Mouse (Mus musculus): ENCODE data around the gene Plekhh3. TPM values are rescaled to one million over a fixed set of nuclear protein-coding genes. Genes with fewer than 3 reads are reported as not detected.

Plekhh3 gene
- polyA plus RNA-seq, 1 experiment, result 2.3 TPM

GRCm38 (mm10) chr11:101188166-101188805 is 17.1 kb upstream of the Plekhh3 start:
- H3K4me3 ChIP-seq (replicated peaks), result no peak overlapping the region
- peaks cover 70% of the 10 kb centered on the region for H3K36me3 ChIP-seq (replicated peaks; ENCODE audit: low read length)

DNA sequence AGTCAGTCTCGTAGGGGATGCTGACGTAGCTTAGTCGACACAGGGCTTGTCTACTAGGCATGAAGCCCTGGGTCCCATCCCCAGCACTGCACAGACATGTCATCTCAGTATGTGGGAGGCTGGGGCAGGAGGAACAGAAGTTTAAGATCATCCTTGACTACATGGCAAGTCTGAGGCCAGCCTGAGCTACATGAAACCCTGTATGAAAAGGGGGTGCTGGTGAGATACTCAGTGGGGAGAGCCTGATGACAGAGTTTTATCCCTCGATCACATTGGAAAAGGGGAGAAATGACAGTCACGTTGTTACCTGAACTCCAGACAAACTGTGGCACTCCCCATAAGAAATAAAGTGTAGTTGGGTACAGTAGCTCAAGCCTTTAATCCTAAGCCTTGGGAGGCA is 16.4 kb upstream of the Plekhh3 start:
- H3K4me3 ChIP-seq (replicated peaks), result no peak overlapping the region
- H3K36me3 ChIP-seq (replicated peaks; ENCODE audit: low read length), result peaks cover 68% of the 10 kb centered on the region

More at GRCm38 (mm10) chr11:101188166-101188805, 17.1 kb upstream of the Plekhh3 start:
- Histone ChIP-seq H3K4me1 (peaks cover 97% of the 10 kb centered on the region), H3K27me3 (replicated peaks) (peaks cover 30% of the 10 kb centered on the region), H3K9me3 (0 out of 2 replicates have a peak, but pooled peaks cover 4% of the 10 kb centered on the region)
- TF ChIP-seq GATA1 (IDR thresholded peaks at IDR 0.05; ENCODE audit: borderline replicate concordance, low read length) (no peak), FLI1 (IDR thresholded peaks at IDR 0.05; ENCODE audit: low read length) (no peak)

DNA sequence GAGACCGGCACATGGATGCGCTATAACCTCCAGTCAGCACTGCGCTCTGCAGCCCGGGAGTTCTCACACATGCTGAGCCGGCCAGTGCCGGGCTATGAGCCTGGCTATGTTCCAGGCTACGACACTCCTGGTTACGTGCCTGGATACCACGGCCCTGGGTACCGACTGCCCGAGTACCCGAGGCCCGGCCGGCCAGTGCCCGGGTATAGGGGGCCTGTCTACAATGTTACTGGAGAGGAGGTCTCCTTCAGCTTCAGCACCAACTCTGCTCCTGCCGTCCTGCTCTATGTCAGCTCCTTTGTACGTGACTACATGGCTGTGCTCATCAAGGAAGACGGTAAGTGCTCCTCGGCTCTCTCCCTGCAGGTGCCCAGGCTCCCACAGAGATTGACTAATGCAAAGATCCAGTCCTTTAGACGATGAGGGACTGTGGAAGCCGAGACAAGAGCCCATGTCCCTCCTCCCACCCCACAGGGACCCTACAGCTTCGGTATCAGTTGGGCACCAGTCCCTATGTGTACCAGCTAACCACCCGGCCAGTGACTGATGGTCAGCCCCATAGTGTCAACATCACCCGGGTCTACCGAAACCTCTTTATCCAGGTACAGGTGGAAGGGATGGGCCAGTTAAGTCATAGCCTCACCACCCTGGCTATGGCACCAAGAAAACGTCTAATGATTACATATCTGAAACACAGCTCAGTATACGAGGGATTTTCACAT is 15.5 kb upstream of the Plekhh3 start:
- H3K4me3 ChIP-seq (replicated peaks), result no peak overlapping the region
- TF ChIP-seq GATA1 (IDR thresholded peaks at IDR 0.05; ENCODE audit: borderline replicate concordance, low read length) (no peak), FLI1 (IDR thresholded peaks at IDR 0.05; ENCODE audit: low read length) (no peak)
- H3K4me1 ChIP-seq, result peaks cover 96% of the 10 kb centered on the region
- peaks cover 62% of the 10 kb centered on the region for H3K36me3 ChIP-seq (replicated peaks; ENCODE audit: low read length)
- 0 out of 2 replicates have a peak, but pooled peaks cover 4% of the 10 kb centered on the region for H3K9me3 ChIP-seq
- H3K27me3 ChIP-seq (replicated peaks), result peaks cover 44% of the 10 kb centered on the region

More for the DNA sequence above, 16.4 kb upstream of the Plekhh3 start:
- TF ChIP-seq FLI1 (IDR thresholded peaks at IDR 0.05; ENCODE audit: low read length) (no peak), GATA1 (IDR thresholded peaks at IDR 0.05; ENCODE audit: borderline replicate concordance, low read length) (no peak)
- peaks cover 98% of the 10 kb centered on the region for H3K4me1 ChIP-seq
- peaks cover 36% of the 10 kb centered on the region for H3K27me3 ChIP-seq (replicated peaks)
- H3K9me3 ChIP-seq, result 0 out of 2 replicates have a peak, but pooled peaks cover 4% of the 10 kb centered on the region

- Histone ChIP-seq H3K4me3 (replicated peaks) (no peak overlapping the region), H3K4me1 (peaks cover 96% of the 10 kb centered on the region), H3K27me3 (replicated peaks) (peaks cover 52% of the 10 kb centered on the region), H3K9me3 (0 out of 2 replicates have a peak, but pooled peaks cover 4% of the 10 kb centered on the region), H3K36me3 (replicated peaks; ENCODE audit: low read length) (peaks cover 51% of the 10 kb centered on the region)
- TF ChIP-seq GATA1 (IDR thresholded peaks at IDR 0.05; ENCODE audit: borderline replicate concordance, low read length), result no peak
- TF ChIP-seq FLI1 (IDR thresholded peaks at IDR 0.05; ENCODE audit: low read length), result no peak
These were observed 14.3 kb upstream of the Plekhh3 start for GRCm38 (mm10) chr11:101185441-101185840.

- Histone ChIP-seq H3K9me3 (0 out of 2 replicates have a peak, but pooled peaks cover 4% of the 10 kb centered on the region), H3K4me1 (peaks cover 96% of the 10 kb centered on the region), H3K4me3 (replicated peaks) (no peak overlapping the region), H3K36me3 (replicated peaks; ENCODE audit: low read length) (peaks cover 51% of the 10 kb centered on the region), H3K27me3 (replicated peaks) (peaks cover 54% of the 10 kb centered on the region)
- TF ChIP-seq GATA1 (IDR thresholded peaks at IDR 0.05; ENCODE audit: borderline replicate concordance, low read length) (no peak), FLI1 (IDR thresholded peaks at IDR 0.05; ENCODE audit: low read length) (no peak)
These were observed 13.8 kb upstream of the Plekhh3 start for GRCm38 (mm10) chr11:101184984-101185383.

DNA sequence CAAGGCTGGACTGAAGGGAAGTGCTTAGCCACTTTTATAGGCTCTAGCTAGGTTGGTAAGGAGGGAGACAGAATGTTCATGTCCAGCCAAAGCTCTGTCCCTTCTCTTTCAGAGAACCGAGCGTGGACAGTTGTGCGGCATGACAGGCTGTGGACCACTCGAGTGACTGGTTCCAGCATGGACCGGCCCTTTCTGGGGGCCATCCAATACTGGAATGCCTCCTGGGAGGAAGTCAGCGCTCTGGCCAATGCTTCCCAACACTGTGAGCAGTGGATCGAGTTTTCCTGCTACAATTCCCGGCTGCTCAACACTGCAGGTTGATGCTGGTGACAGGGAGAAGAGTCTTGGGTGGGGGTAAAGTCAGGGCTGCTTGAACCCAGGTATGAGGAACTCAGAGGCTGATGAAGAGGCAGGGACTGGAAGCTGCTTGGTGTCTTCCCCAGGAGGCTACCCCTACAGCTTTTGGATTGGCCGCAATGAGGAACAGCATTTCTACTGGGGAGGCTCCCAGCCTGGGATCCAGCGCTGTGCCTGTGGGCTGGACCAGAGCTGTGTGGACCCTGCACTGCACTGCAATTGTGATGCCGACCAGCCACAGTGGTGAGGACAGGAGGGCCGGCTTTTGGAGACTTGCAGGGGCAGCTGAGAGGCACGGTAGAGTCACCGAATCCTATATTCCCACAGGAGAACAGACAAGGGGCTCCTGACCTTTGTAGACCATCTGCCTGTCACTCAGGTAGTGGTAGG is 11.8 kb upstream of the Plekhh3 start:
- Histone ChIP-seq H3K27me3 (replicated peaks) (peaks cover 71% of the 10 kb centered on the region), H3K9me3 (0 out of 2 replicates have a peak, but pooled peaks cover 4% of the 10 kb centered on the region), H3K36me3 (replicated peaks; ENCODE audit: low read length) (peaks cover 38% of the 10 kb centered on the region), H3K4me1 (peaks cover 95% of the 10 kb centered on the region), H3K4me3 (replicated peaks) (no peak overlapping the region)
- TF ChIP-seq GATA1 (IDR thresholded peaks at IDR 0.05; ENCODE audit: borderline replicate concordance, low read length), result no peak
- no peak for TF ChIP-seq FLI1 (IDR thresholded peaks at IDR 0.05; ENCODE audit: low read length)

DNA sequence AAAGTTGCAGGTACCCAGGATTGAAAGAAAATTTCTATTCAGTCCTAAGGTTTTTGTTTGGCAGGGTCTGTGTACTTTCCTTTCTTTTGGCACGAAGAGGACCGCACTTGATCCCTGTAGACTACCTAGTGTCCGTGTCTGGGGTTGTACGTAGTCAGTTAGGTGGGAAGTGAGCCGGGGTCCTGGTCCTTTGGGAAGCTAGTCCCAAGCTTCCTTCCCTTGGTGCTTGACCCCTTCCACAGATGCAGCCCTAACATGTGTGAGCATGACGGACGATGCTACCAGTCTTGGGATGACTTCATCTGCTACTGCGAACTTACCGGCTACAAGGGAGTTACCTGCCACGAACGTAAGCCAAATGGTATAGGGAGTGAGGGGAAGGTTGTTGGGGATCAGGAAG is 10.8 kb upstream of the Plekhh3 start:
- Histone ChIP-seq H3K4me3 (replicated peaks) (no peak overlapping the region), H3K27me3 (replicated peaks) (peaks cover 79% of the 10 kb centered on the region), H3K9me3 (0 out of 2 replicates have a peak, but pooled peaks cover 4% of the 10 kb centered on the region), H3K4me1 (peaks cover 95% of the 10 kb centered on the region), H3K36me3 (replicated peaks; ENCODE audit: low read length) (peaks cover 30% of the 10 kb centered on the region)
- TF ChIP-seq FLI1 (IDR thresholded peaks at IDR 0.05; ENCODE audit: low read length) (no peak), GATA1 (IDR thresholded peaks at IDR 0.05; ENCODE audit: borderline replicate concordance, low read length) (no peak)

GRCm38 (mm10) chr11:101180846-101181740 is 9.9 kb upstream of the Plekhh3 start:
- no peak for TF ChIP-seq FLI1 (IDR thresholded peaks at IDR 0.05; ENCODE audit: low read length)
- no peak for TF ChIP-seq GATA1 (IDR thresholded peaks at IDR 0.05; ENCODE audit: borderline replicate concordance, low read length)
- H3K4me3 ChIP-seq (replicated peaks), result peak overlapping the region; percentile 12
- peaks cover 95% of the 10 kb centered on the region for H3K4me1 ChIP-seq
- H3K9me3 ChIP-seq, result no peaks in the 10 kb centered on the region
- H3K36me3 ChIP-seq (replicated peaks; ENCODE audit: low read length), result peaks cover 21% of the 10 kb centered on the region
- peaks cover 82% of the 10 kb centered on the region for H3K27me3 ChIP-seq (replicated peaks)

- no peak overlapping the region for H3K4me3 ChIP-seq (replicated peaks)
- H3K4me1 ChIP-seq, result peaks cover 95% of the 10 kb centered on the region
- no peaks in the 10 kb centered on the region for H3K9me3 ChIP-seq
- peaks cover 14% of the 10 kb centered on the region for H3K36me3 ChIP-seq (replicated peaks; ENCODE audit: low read length)
- peaks cover 87% of the 10 kb centered on the region for H3K27me3 ChIP-seq (replicated peaks)
- TF ChIP-seq GATA1 (IDR thresholded peaks at IDR 0.05; ENCODE audit: borderline replicate concordance, low read length) (no peak), FLI1 (IDR thresholded peaks at IDR 0.05; ENCODE audit: low read length) (no peak)
These were observed 9.1 kb upstream of the Plekhh3 start for GRCm38 (mm10) chr11:101180261-101180660.
